Mouse (Mus musculus): ENCODE data around the gene Hnrnph1.

DNA sequence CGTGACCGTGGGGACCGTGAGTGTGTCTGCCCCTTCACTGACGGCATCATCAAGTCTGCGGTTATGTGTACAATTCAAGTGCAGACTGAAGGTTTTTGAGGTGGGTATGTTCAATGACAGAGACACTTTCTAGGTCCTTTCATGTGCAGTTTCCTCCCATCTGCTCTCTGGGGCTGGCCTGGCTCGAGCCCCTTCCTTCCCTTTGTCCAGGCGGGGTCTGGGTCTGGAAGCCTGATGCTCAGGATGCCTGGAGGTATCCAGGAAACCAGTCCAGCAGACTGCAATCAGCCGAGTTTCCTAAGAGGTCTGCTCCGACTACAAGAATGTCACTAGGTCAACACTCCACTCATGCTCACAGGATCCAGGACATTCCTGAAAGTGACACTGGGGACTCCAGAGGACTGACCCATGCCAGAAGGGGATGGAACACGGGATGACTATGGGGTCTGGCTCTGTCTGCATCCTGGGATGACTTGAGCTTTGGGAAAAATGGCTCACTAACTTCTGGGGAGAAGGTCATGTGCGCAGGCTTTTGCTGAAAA lies 20.0 kb downstream of the Hnrnph1 start:
- TF ChIP-seq CTCF (IDR thresholded peaks at IDR 0.05; ENCODE audit: low read depth, low read length) (no peak), POLR2A (IDR thresholded peaks at IDR 0.05; ENCODE audit: borderline replicate concordance, low read depth, low read length) (no peak)

Data from bone marrow macrophage, adult 2 months (primary cell).